Mouse (Mus musculus): ENCODE results near the gene Thop1. TPM values are rescaled to one million over a fixed set of nuclear protein-coding genes. Genes with fewer than 3 reads are reported as not detected.
"Not testable (repeated sequence)": the region's sequence is repeated elsewhere in the genome, so short reads cannot be mapped to it uniquely, and the experiment has no call there.

Gene Thop1
- polyA plus RNA-seq, 1 experiment from 2014 or later: 76.1 TPM

DNA sequence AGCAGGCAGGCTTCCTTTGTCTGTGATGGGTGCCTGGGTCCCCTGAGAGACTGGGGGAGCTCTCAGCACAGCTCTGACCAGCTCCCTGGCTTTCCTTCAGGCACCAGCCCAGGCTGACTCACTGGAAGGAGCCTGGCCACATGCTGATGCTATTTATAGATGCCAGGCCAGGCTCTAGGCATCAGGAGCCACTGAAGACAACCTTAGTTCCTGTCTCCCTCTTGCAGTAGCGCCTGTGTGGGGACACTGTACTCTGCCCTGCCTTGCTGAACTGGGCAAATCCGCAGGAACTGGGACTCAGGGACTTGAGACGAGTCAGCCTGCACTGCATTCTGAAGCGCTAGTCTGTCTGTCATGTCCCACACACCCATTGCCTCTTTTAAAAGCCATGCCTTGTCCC, 42.5 kb upstream of the Thop1 start:
- DNase-seq (ENCODE audit: low spot score) (no peak), ATAC-seq (replicated peaks; ENCODE audit: low FRiP score) (no peak)
- H3K27ac ChIP-seq (ENCODE audit: low read depth, low read length): no peak overlapping the region
- H3K4me2 ChIP-seq (ENCODE audit: low read depth, low read length, severe bottlenecking): no peak overlapping the region
- H3K36me3 ChIP-seq (ENCODE audit: control insufficient read depth, insufficient read depth, low read length): no peaks in the 10 kb centered on the region; the same call in 1 of the 2 replicates
- no peaks in the 10 kb centered on the region for H3K9me3 ChIP-seq (ENCODE audit: control insufficient read depth, low read length)
- 83% methylated on average over 4 of the region's 4 CpGs for WGBS
- peaks cover 10% of the 10 kb centered on the region; the same call in 1 of the 2 replicates for H3K27me3 ChIP-seq (ENCODE audit: control insufficient read depth, insufficient read depth, low read length)
- no peak overlapping the region for H3K9ac ChIP-seq (ENCODE audit: low read length)
- peaks cover 4% of the 10 kb centered on the region; the same call in 1 of the 2 replicates for H3K4me1 ChIP-seq (replicated peaks; ENCODE audit: control insufficient read depth, insufficient read depth, low read length)
- no peak overlapping the region for H3K4me3 ChIP-seq (ENCODE audit: low read depth, low read length)

DNA sequence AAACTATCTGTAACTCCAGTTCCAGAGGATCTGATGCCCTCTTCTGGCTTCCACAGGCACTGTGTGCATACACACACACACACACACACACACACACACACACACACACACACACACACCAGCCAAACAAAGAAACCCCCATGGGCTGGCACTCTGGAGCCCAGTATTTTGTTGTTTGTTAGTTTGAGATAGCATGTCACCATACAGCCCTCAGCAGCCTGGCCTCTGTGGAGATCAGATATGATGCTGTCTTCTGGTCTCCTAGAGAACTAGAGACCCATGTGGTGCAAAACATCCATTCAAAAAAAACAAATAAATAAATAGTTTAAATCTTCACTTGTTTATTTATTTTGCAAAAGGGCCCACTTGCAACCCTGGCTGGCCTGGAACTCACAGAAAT, 41.6 kb upstream of the Thop1 start:
- peaks cover 4% of the 10 kb centered on the region; the same call in 1 of the 2 replicates for H3K4me1 ChIP-seq (replicated peaks; ENCODE audit: control insufficient read depth, insufficient read depth, low read length)
- no peak for DNase-seq (ENCODE audit: low spot score)
- no peak for ATAC-seq (replicated peaks; ENCODE audit: low FRiP score)
- no peak overlapping the region for H3K27ac ChIP-seq (ENCODE audit: low read depth, low read length)
- H3K4me2 ChIP-seq (ENCODE audit: low read depth, low read length, severe bottlenecking): no peak overlapping the region
- no peaks in the 10 kb centered on the region for H3K9me3 ChIP-seq (ENCODE audit: control insufficient read depth, low read length)
- no peak overlapping the region for H3K4me3 ChIP-seq (ENCODE audit: low read depth, low read length)
- H3K27me3 ChIP-seq (ENCODE audit: control insufficient read depth, insufficient read depth, low read length): peaks cover 6% of the 10 kb centered on the region; the same call in 1 of the 2 replicates
- H3K36me3 ChIP-seq (ENCODE audit: control insufficient read depth, insufficient read depth, low read length): no peaks in the 10 kb centered on the region; the same call in 1 of the 2 replicates
- no peak overlapping the region for H3K9ac ChIP-seq (ENCODE audit: low read length)

DNA sequence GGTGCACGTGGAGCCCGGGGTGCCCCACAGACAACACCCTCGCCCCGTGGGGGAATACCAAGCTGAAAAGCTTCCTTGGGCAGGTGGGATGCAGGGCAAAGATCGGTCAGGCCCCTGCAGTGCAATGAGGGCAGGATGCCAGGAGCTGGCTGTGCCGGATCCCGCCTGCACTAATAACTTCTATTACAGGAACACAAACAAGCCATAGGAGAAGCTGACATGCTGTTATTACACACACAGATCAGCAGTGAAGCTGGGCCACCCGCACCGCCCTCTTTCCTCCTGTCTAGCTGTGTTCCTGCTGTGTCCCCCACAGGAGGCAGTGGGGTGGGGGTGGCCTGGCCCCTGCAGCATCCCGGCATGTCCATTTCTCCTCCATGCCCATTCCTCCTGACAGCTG, 40.8 kb upstream of the Thop1 start:
- Histone ChIP-seq H3K36me3 (ENCODE audit: control insufficient read depth, insufficient read depth, low read length) (no peaks in the 10 kb centered on the region; the same call in 1 of the 2 replicates), H3K4me2 (ENCODE audit: low read depth, low read length, severe bottlenecking) (no peak overlapping the region), H3K4me1 (replicated peaks; ENCODE audit: control insufficient read depth, insufficient read depth, low read length) (peaks cover 4% of the 10 kb centered on the region; the same call in 1 of the 2 replicates), H3K4me3 (ENCODE audit: low read depth, low read length) (no peak overlapping the region), H3K9me3 (ENCODE audit: control insufficient read depth, low read length) (no peaks in the 10 kb centered on the region), H3K27ac (ENCODE audit: low read depth, low read length) (no peak overlapping the region), H3K9ac (ENCODE audit: low read length) (no peak overlapping the region), H3K27me3 (ENCODE audit: control insufficient read depth, insufficient read depth, low read length) (peaks cover 6% of the 10 kb centered on the region; the same call in 1 of the 2 replicates)
- WGBS: 79% methylated on average over 10 of the region's 10 CpGs
- no peak for DNase-seq (ENCODE audit: low spot score)
- no peak for ATAC-seq (replicated peaks; ENCODE audit: low FRiP score)

DNA sequence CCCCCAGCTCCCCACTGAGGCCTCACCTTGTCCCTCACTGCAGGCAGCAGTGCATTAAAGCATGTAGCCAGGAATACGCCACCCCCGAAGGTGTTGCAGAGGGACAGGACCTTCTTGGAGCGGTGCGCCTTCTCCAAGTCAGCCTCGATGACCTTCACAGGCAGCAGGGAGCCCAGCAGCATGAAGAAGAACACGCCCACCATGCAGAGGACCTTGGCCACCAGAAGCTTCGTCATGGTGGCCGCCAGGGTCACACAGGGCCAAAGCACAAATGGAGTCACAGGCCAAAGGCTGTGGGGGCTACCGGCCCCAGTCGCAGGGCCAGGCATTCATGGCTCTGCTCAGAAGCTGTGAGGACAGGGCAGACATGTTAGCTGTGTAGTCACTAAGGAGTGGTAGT, 36.2 kb upstream of the Thop1 start:
- no peak overlapping the region for H3K9ac ChIP-seq (ENCODE audit: low read length)
- H3K4me2 ChIP-seq (ENCODE audit: low read depth, low read length, severe bottlenecking): no peak overlapping the region
- DNase-seq (ENCODE audit: low spot score): no peak
- ATAC-seq (replicated peaks; ENCODE audit: low FRiP score): no peak
- no peak overlapping the region for H3K4me3 ChIP-seq (ENCODE audit: low read depth, low read length)
- H3K36me3 ChIP-seq (ENCODE audit: control insufficient read depth, insufficient read depth, low read length): no peaks in the 10 kb centered on the region; the same call in 1 of the 2 replicates
- no peak overlapping the region for H3K27ac ChIP-seq (ENCODE audit: low read depth, low read length)
- no peaks in the 10 kb centered on the region for H3K9me3 ChIP-seq (ENCODE audit: control insufficient read depth, low read length)
- WGBS: 84% methylated on average over 10 of the region's 10 CpGs
- H3K4me1 ChIP-seq (replicated peaks; ENCODE audit: control insufficient read depth, insufficient read depth, low read length): peaks cover 3% of the 10 kb centered on the region; the same call in 1 of the 2 replicates
- H3K27me3 ChIP-seq (ENCODE audit: control insufficient read depth, insufficient read depth, low read length): no peaks in the 10 kb centered on the region

DNA sequence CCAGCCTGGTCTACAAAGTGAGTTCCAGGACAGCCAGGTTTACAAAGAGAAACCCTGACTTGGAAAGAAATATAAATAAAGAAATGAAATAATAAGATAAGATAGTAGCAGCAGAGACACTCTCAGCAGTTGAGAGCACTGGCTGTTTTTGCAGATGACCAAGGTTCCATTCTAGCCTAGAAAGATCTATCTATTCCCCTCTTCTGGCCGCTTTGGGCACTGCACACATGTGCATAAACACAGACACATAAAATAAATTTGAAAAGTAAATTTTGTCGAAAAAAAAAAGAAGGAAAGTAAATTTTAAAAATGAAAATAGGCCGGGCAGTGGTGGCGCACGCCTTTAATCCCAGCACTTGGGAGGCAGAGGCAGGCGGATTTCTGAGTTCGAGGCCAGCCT, 33.6 kb upstream of the Thop1 start:
- DNase-seq (ENCODE audit: low spot score): no peak
- Histone ChIP-seq H3K27ac (ENCODE audit: low read depth, low read length) (no peak overlapping the region), H3K27me3 (ENCODE audit: control insufficient read depth, insufficient read depth, low read length) (no peaks in the 10 kb centered on the region), H3K9ac (ENCODE audit: low read length) (no peak overlapping the region), H3K36me3 (ENCODE audit: control insufficient read depth, insufficient read depth, low read length) (no peaks in the 10 kb centered on the region), H3K9me3 (ENCODE audit: control insufficient read depth, low read length) (no peaks in the 10 kb centered on the region), H3K4me3 (ENCODE audit: low read depth, low read length) (no peak overlapping the region), H3K4me1 (replicated peaks; ENCODE audit: control insufficient read depth, insufficient read depth, low read length) (peaks cover 3% of the 10 kb centered on the region; the same call in 1 of the 2 replicates), H3K4me2 (ENCODE audit: low read depth, low read length, severe bottlenecking) (no peak overlapping the region)
- WGBS: 78% methylated on average over 7 of the region's 7 CpGs
- ATAC-seq (replicated peaks; ENCODE audit: low FRiP score): no peak

DNA sequence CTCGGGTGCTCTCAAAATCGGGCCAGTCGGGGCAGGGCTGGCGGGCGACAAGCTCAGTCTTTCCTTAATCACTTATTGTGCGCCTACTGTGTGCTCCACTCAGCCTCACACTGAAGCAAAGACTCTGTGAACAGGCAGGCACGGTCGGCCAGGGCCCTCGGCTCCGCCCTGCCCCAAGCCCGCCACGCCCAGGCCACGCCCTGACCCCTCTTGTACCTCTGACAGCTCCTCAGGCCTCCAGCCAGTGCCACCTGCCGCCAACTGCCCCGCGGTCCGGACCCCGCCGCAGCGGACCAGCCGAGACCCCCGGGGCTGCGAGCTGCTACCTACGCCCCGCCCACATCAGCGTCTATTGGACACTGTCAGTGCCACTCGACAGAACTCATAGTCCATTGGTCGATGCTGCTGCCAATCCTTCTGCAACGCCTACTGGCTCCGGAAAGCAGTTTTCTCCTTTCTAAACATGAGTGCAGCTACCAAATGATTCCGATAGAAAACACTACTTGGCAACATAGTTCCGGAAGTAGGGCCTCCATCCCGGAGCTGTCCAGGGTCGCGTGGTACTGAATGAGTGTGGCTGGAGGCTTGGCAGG, 32.8 kb upstream of the Thop1 start, which contains the start of gene Slc39a3:
Gene Slc39a3, minus strand, starts transcription at position 439 of the 593 bp plus-strand sequence.
- Histone ChIP-seq H3K4me3 (ENCODE audit: low read depth, low read length) (peak within 1 kb of the TSS; percentile 65), H3K4me2 (ENCODE audit: low read depth, low read length, severe bottlenecking) (peak within 1 kb of the TSS; percentile 49), H3K9me3 (ENCODE audit: control insufficient read depth, low read length) (no peaks in the 10 kb centered on the region), H3K4me1 (replicated peaks; ENCODE audit: control insufficient read depth, insufficient read depth, low read length) (peaks cover 3% of the 10 kb centered on the region; the same call in 1 of the 2 replicates), H3K36me3 (ENCODE audit: control insufficient read depth, insufficient read depth, low read length) (no peaks in the 10 kb centered on the region), H3K9ac (ENCODE audit: low read length) (peak within 1 kb of the TSS; percentile 72), H3K27me3 (ENCODE audit: control insufficient read depth, insufficient read depth, low read length) (no peaks in the 10 kb centered on the region), H3K27ac (ENCODE audit: low read depth, low read length) (peak within 1 kb of the TSS; percentile 58; the same call in 1 of the 2 replicates)
- peak; percentile 99 for DNase-seq (ENCODE audit: low spot score)
- WGBS: 1% methylated on average over 33 of the region's 35 CpGs
- ATAC-seq (replicated peaks; ENCODE audit: low FRiP score): peak; percentile 99

DNA sequence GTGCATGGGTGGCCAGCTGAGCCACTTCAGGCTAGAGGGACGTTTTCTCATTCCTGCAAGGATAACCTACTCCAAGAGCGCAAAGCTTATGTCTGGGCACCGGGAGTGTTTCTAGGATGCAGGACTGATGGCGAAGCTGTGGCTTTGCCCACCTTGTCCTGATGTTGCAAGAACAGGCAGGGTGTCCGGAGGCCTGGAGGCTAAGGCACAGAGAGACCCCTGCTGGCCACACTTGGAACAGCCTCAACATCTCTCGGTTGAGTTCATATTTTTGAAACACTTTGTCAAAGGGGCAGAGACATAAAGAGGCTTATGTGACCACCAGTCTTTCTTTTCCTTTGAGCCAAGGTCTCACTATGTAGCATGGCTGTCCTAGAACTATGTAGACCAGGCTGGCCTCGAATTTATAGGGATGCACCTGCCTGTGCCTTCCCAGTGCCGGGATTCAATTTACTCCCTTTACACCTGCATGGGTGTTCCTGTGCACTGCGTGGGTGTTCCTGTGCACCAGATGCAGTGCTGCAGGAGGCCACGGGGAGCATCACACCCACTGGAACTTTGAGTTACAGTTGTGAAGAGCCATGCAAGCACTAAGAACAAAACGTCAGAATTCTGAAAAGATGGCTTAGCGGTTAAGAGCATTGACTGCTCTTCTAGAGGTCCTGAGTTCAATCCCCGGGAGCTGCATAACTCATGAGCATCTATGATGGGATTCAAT, 28.2 kb upstream of the Thop1 start:
- peaks cover 12% of the 10 kb centered on the region; the same call in 1 of the 2 replicates for H3K36me3 ChIP-seq (ENCODE audit: control insufficient read depth, insufficient read depth, low read length)
- H3K4me1 ChIP-seq (replicated peaks; ENCODE audit: control insufficient read depth, insufficient read depth, low read length): peaks cover 3% of the 10 kb centered on the region; the same call in 1 of the 2 replicates
- no peaks in the 10 kb centered on the region for H3K9me3 ChIP-seq (ENCODE audit: control insufficient read depth, low read length)
- no peak overlapping the region for H3K9ac ChIP-seq (ENCODE audit: low read length)
- DNase-seq (ENCODE audit: low spot score): peak; percentile 83
- H3K4me2 ChIP-seq (ENCODE audit: low read depth, low read length, severe bottlenecking): no peak overlapping the region
- H3K27me3 ChIP-seq (ENCODE audit: control insufficient read depth, insufficient read depth, low read length): no peaks in the 10 kb centered on the region
- H3K4me3 ChIP-seq (ENCODE audit: low read depth, low read length): no peak overlapping the region
- no peak overlapping the region for H3K27ac ChIP-seq (ENCODE audit: low read depth, low read length)
- ATAC-seq (replicated peaks; ENCODE audit: low FRiP score): no peak
- 37% methylated on average over 13 of the region's 13 CpGs for WGBS

DNA sequence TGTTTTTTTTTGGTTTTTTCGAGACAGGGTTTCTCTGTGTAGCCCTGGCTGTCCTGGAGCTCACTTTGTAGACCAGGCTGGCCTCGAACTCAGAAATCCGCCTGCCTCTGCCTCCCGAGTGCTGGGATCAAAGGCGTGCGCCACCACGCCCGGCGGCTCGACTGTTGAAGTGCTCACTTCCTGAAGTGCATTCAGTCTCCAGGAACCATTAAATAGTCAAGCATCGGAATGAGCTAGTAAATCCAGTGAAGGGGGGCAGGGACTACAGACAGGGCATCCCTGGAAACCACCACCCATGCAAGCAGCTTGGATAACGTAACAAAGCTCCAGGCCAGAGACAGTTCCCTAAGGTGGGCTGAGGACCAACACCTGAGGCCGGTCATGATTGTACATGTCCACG, 24.6 kb upstream of the Thop1 start:
- H3K27me3 ChIP-seq (ENCODE audit: control insufficient read depth, insufficient read depth, low read length); H3K4me1 ChIP-seq (replicated peaks; ENCODE audit: control insufficient read depth, insufficient read depth, low read length); H3K4me2 ChIP-seq (ENCODE audit: low read depth, low read length, severe bottlenecking); H3K9ac ChIP-seq (ENCODE audit: low read length); H3K27ac ChIP-seq (ENCODE audit: low read depth, low read length); H3K4me3 ChIP-seq (ENCODE audit: low read depth, low read length); DNase-seq (ENCODE audit: low spot score); H3K9me3 ChIP-seq (ENCODE audit: control insufficient read depth, low read length); ATAC-seq (replicated peaks; ENCODE audit: low FRiP score): not testable (repeated sequence)
- 93% methylated on average over 11 of the region's 14 CpGs for WGBS
- H3K36me3 ChIP-seq (ENCODE audit: control insufficient read depth, insufficient read depth, low read length): peaks cover 34% of the 10 kb centered on the region

Measured in forebrain, embryonic 11.5 days (tissue).